Mouse (Mus musculus) liver, adult 2 months (tissue): ENCODE measurements at regions not wholly inside any gene's neighbourhood (a gene's known extent, or its start where the extent isn't known, plus 50 kb on each side); places are given as distances from the start of the nearest gene placed in this dataset.

Experiments
- CTCF ChIP-seq: fragments of 200-500 bp; IDR thresholded peaks from 2 replicates; pipeline ENCODE4 v1.5.1; 2011; ENCODE audit warnings: low read depth, low read length, control low read depth
- POLR2A ChIP-seq: fragments of 200-500 bp; IDR thresholded peaks from 2 replicates; pipeline ENCODE4 v1.6.1; 2011; ENCODE audit warnings: low read length, control low read depth; ENCODE audit not compliant: insufficient read depth; ENCODE audit errors: extremely low read depth

DNA sequence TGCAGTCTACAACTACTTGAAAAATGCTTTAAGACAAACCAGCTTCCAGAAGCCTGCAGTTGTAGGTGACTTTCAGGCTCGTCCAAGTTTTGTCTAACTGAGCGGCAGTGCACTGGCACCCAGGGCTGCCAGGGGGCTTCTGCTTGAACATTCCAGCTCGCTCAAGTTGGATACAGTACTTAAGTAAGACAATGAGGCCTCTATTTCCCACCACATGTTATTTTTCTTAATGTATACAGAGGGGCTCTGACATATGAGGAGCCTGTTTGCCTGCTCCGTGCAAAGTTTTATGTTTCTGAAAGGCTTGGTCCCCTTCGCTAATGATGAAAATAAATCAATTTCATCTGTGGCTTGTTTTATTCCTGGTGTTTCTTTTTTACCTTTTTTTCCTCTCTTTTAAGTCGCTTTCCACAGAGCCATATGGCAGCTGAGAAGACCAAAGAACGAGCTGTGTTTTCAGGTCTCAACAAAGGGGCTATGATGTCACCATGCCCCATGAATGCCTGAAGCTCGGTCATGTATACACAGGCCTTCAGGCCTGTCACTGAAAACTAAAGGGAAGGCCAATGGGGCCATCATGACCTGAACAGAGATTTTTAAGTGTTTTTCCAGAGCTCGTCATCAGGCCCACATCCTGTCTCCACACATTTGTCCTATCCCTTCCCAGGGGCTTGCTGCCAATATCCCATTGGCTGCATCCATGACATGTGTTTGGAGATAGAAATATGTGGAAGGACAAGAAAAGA, 164.2 kb downstream of the Pcdh18 start:
- no peak for TF ChIP-seq POLR2A
- no peak for TF ChIP-seq CTCF
